In the genomic region with DNA sequence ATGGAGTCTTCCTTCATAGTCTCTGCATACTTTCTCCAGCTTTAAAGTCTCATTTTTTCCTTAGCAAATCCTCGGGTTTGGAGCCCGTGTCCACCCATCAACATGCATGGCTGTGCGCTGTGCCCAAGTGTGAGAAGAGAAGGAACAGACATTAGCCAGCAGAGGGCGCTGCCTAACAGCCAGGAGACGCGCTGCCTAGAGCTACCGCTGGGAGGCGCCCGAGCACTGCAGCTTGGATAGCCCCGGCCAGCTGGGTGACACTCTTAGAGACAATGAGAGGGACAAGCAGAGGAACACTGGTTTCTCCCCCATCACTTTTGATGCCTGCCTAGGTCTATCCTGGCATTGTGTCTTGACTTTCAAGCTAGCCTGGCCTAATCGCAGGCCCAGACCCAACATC, we compare ENCODE assay signal across 8 mouse cellular contexts. TPM values are rescaled to one million over a fixed set of nuclear protein-coding genes. Genes with fewer than 3 reads are reported as not detected.
A peak's percentile ranks its signal among the peaks of the same experiment; 100 is the strongest.
DNase-seq lines count a peak whose midpoint lies in the region; ATAC-seq and TF ChIP-seq lines count a peak whose summit lies in the region.

No protein-coding gene starts in this region.

- H3K27ac ChIP-seq in heart, embryonic 14.5 days (replicated peaks in 1 of 2; ENCODE audit: control insufficient read depth in 1 of 2, insufficient read depth in 1 of 2, low read depth in 2 of 2, low read length in 2 of 2), result no peak overlapping the region
- H3K27ac ChIP-seq in liver, embryonic 11.5 days (ENCODE audit: low read depth, low read length), result no peak overlapping the region

- peak; percentile 100 for TF ChIP-seq CTCF in C2C12 (IDR thresholded peaks at IDR 0.05; ENCODE audit: control insufficient read depth, insufficient read depth, insufficient read length)

- peak; percentile 89 for DNase-seq in brain, adult 2 months (ENCODE audit: low read depth, low spot score)
- DNase-seq in kidney, postnatal 10 days, result peak; percentile 92
- peak; percentile 87 for DNase-seq in liver, embryonic 11.5 days (ENCODE audit: low spot score)
- peak; percentile 93 for DNase-seq in naive thymus-derived CD4-positive, alpha-beta T cell, adult 2 months (ENCODE audit: low read depth)
- peak; percentile 90 for DNase-seq in splenic B cell, adult 2 months (ENCODE audit: low read depth, low spot score)

- no peaks in the 10 kb centered on the region for H3K79me3 ChIP-seq in C2C12 (ENCODE audit: low read depth)

- H3K4me2 ChIP-seq in heart, embryonic 14.5 days (ENCODE audit: low read length), result 0 out of 2 replicates have a peak overlapping the region, but pooled peaks have one; percentile 29
- no peak overlapping the region for H3K4me2 ChIP-seq in liver, embryonic 11.5 days

- H3ac ChIP-seq in C2C12 (ENCODE audit: control insufficient read depth, insufficient read length, low read depth), result no peak overlapping the region

- H3K9ac ChIP-seq in heart, embryonic 14.5 days (ENCODE audit: low read length), result no peak overlapping the region
- H3K9ac ChIP-seq in liver, embryonic 11.5 days (ENCODE audit: low read depth, low read length), result no peak overlapping the region

- no peaks in the 10 kb centered on the region for H3K36me3 ChIP-seq in C2C12 (ENCODE audit: control insufficient read depth, insufficient read depth)
- H3K36me3 ChIP-seq in heart, embryonic 14.5 days (ENCODE audit: control insufficient read depth, insufficient read depth, low read length), result no peaks in the 10 kb centered on the region
- no peaks in the 10 kb centered on the region for H3K36me3 ChIP-seq in liver, embryonic 11.5 days (ENCODE audit: control insufficient read depth, insufficient read depth, low read length)
- no peaks in the 10 kb centered on the region for H3K36me3 ChIP-seq in splenic B cell, adult 2 months (ENCODE audit: control insufficient read depth, insufficient read depth, low read length, poor library complexity, severe bottlenecking)

- H3K27me3 ChIP-seq in C2C12 (ENCODE audit: control insufficient read depth, insufficient read depth, insufficient read length), result no peaks in the 10 kb centered on the region
- H3K27me3 ChIP-seq in heart, embryonic 14.5 days (ENCODE audit: control insufficient read depth, insufficient read depth, low read length), result no peaks in the 10 kb centered on the region
- no peaks in the 10 kb centered on the region for H3K27me3 ChIP-seq in liver, embryonic 11.5 days (replicated peaks; ENCODE audit: control insufficient read depth, insufficient read depth, low read length)
- no peaks in the 10 kb centered on the region for H3K27me3 ChIP-seq in splenic B cell, adult 2 months (ENCODE audit: control insufficient read depth, insufficient read depth, low read length, poor library complexity, severe bottlenecking)

- no peaks in the 10 kb centered on the region for H3K79me2 ChIP-seq in C2C12 (ENCODE audit: control insufficient read depth, insufficient read depth)

- H3K4me3 ChIP-seq in C2C12 (ENCODE audit: insufficient read depth, poor library complexity, severe bottlenecking), result no peak overlapping the region
- no peak overlapping the region for H3K4me3 ChIP-seq in heart, embryonic 14.5 days (ENCODE audit: control insufficient read depth in 1 of 2, insufficient read depth in 1 of 2, low read depth in 1 of 2, low read length in 2 of 2)
- H3K4me3 ChIP-seq in liver, embryonic 11.5 days (ENCODE audit: low read depth, low read length), result no peak overlapping the region

- H3K9me3 ChIP-seq in heart, embryonic 14.5 days (ENCODE audit: control insufficient read depth, low read length), result no peaks in the 10 kb centered on the region
- no peaks in the 10 kb centered on the region for H3K9me3 ChIP-seq in liver, embryonic 11.5 days (ENCODE audit: control insufficient read depth, low read length)

- ATAC-seq in erythroid progenitor cell, adult 5-6 weeks (replicated peaks; ENCODE audit: low FRiP score, poor library complexity, severe bottlenecking), result peak; percentile 89
- ATAC-seq in heart, embryonic 14.5 days (ENCODE audit: insufficient number of reproducible peaks, insufficient read depth, low FRiP score, low read depth), result 0 out of 2 replicates have a peak, but pooled peaks have one; percentile 20
- ATAC-seq in liver, embryonic 11.5 days (replicated peaks; ENCODE audit: low FRiP score), result peak; percentile 70

- WGBS in heart, embryonic 14.5 days, result 4% methylated on average over 11 of the region's 11 CpGs
- 6% methylated on average over 11 of the region's 11 CpGs for WGBS in liver, embryonic 11.5 days

- peaks cover 4% of the 10 kb centered on the region in 2 experiments; a peak in 3 of 4 replicates for H3K4me1 ChIP-seq in heart, embryonic 14.5 days (ENCODE audit: control insufficient read depth in 2 of 2, insufficient read depth in 2 of 2, low read length in 2 of 2)
- no peaks in the 10 kb centered on the region for H3K4me1 ChIP-seq in liver, embryonic 11.5 days (replicated peaks; ENCODE audit: control insufficient read depth, insufficient read depth, low read length)

TF ChIP-seq in C2C12, 6 proteins besides CTCF, POLR2A, EP300 and RAD21:
- TF ChIP-seq USF1 (IDR thresholded peaks at IDR 0.05; ENCODE audit: low read depth), result no peak
- TF ChIP-seq MAX (IDR thresholded peaks at IDR 0.05), result no peak
- TF ChIP-seq FOSL1 (IDR thresholded peaks at IDR 0.05; ENCODE audit: insufficient read depth, low read length, poor library complexity, severe bottlenecking), result no peak

RNA-seq across cellular contexts. Expression of gene Lbr, which starts 46.0 kb away (rescaled TPM):
- 31.5 TPM for polyA plus RNA-seq in C2C12 (2012; fragmentation: generic; extraction: Trizol)
- total RNA-seq in erythroid progenitor cell, adult 5-6 weeks (2015; ENCODE audit: low replicate concordance), result 1,180 and 1,371 TPM in 2 replicates
- 1,191 and 1,354 TPM in 2 replicates for total RNA-seq in erythroid progenitor cell, adult 5-6 weeks (2017; ENCODE audit: low replicate concordance)
- polyA plus RNA-seq in heart, embryonic 14.5 days (2014; fragmentation: Nextera tagmentation; extraction: Ambion mirVana), result 65.0 and 73.1 TPM in 2 replicates
- polyA plus RNA-seq in liver, embryonic 11.5 days (2014; fragmentation: Nextera tagmentation; extraction: Ambion mirVana), result 229 and 276 TPM in 2 replicates

Comparison
In these comparisons a context has a peak if more than half of its experiments do, and no peak if none do; other contexts are left out.
1. ATAC-seq: peak in every context shown above with its lines; median percentile 89 in erythroid progenitor cell, adult 5-6 weeks; 70 in liver, embryonic 11.5 days; 20 in heart, embryonic 14.5 days.